Comparison of ENCODE assay signal across 20 mouse cellular contexts in genomic region chr6:148279240-148279639, GRCm38 (mm10).
DNase-seq lines count a peak whose midpoint lies in the region; ATAC-seq and TF ChIP-seq lines count a peak whose summit lies in the region.
"Had no signal": no experiment of that assay in that cellular context is flagged by ENCODE, and none has a peak within 500 bp of the region (broad histone marks: within the 10 kb centered on the region; RNA-seq: fewer than 3 reads in every experiment).

No protein-coding gene starts in this region.

- H3K27ac ChIP-seq in hindbrain, embryonic 13.5 days = 0 out of 2 replicates have a peak overlapping the region, but pooled peaks have one; percentile 5
- no peak overlapping the region for H3K27ac ChIP-seq in hindbrain, embryonic 12.5 days
- no peak overlapping the region for H3K27ac ChIP-seq in midbrain, embryonic 16.5 days (ENCODE audit: low read length)
- no peak overlapping the region for H3K27ac ChIP-seq in midbrain, embryonic 14.5 days (replicated peaks; ENCODE audit: low read depth, low read length)
- peak overlapping the region; percentile 8; the same call in 1 of the 2 replicates for H3K27ac ChIP-seq in neural tube, embryonic 14.5 days (ENCODE audit: low read depth, low read length)
- H3K27ac ChIP-seq: embryonic facial prominence, embryonic 10.5 days; forebrain, embryonic 13.5 days; gastrocnemius, adult 2 months; heart, embryonic 13.5 days had no signal

- H3K4me1 ChIP-seq in hindbrain, embryonic 13.5 days (replicated peaks) = peaks cover 4% of the 10 kb centered on the region; the same call in 1 of the 2 replicates
- 0 out of 2 replicates have a peak, but pooled peaks cover 3% of the 10 kb centered on the region for H3K4me1 ChIP-seq in hindbrain, embryonic 12.5 days
- no peaks in the 10 kb centered on the region for H3K4me1 ChIP-seq in midbrain, embryonic 16.5 days (ENCODE audit: control insufficient read depth, insufficient read depth, low read length)
- no peaks in the 10 kb centered on the region for H3K4me1 ChIP-seq in midbrain, embryonic 14.5 days (ENCODE audit: control insufficient read depth, insufficient read depth, low read length)
- no peaks in the 10 kb centered on the region for H3K4me1 ChIP-seq in neural tube, embryonic 14.5 days (ENCODE audit: control insufficient read depth, insufficient read depth, low read length)

- H3K4me2 ChIP-seq in hindbrain, embryonic 13.5 days = no peak overlapping the region
- no peak overlapping the region for H3K4me2 ChIP-seq in hindbrain, embryonic 12.5 days (replicated peaks)
- H3K4me2 ChIP-seq in midbrain, embryonic 16.5 days (ENCODE audit: low read length) = no peak overlapping the region
- H3K4me2 ChIP-seq in midbrain, embryonic 14.5 days (ENCODE audit: low read length) = no peak overlapping the region
- no peak overlapping the region for H3K4me2 ChIP-seq in neural tube, embryonic 14.5 days (ENCODE audit: low read depth, low read length)
- H3K4me2 ChIP-seq: forebrain, embryonic 13.5 days; heart, embryonic 13.5 days had no signal

- TF ChIP-seq POLR2A in brain, embryonic 14.5 days (IDR thresholded peaks at IDR 0.05; ENCODE audit: borderline replicate concordance, extremely low read depth, insufficient read depth, insufficient read length, poor library complexity, severe bottlenecking) = no peak

- no peak overlapping the region for H3K4me3 ChIP-seq in hindbrain, embryonic 13.5 days
- no peak overlapping the region for H3K4me3 ChIP-seq in hindbrain, embryonic 12.5 days
- no peak overlapping the region for H3K4me3 ChIP-seq in midbrain, embryonic 16.5 days (ENCODE audit: low read depth, low read length)
- H3K4me3 ChIP-seq in midbrain, embryonic 14.5 days (replicated peaks; ENCODE audit: low read depth, low read length) = no peak overlapping the region
- no peak overlapping the region for H3K4me3 ChIP-seq in neural tube, embryonic 14.5 days (ENCODE audit: low read depth, low read length)
- H3K4me3 ChIP-seq: embryonic facial prominence, embryonic 10.5 days; forebrain, embryonic 13.5 days; gastrocnemius, adult 2 months; heart, embryonic 13.5 days had no signal

- no peak for DNase-seq in midbrain, embryonic 14.5 days
- peak; percentile 32 for DNase-seq in brain, embryonic 14.5 days (ENCODE audit: low read depth)
- no peak for DNase-seq in adrenal gland, adult (ENCODE audit: inconsistent age in 2 of 2, low spot score in 1 of 2)
- DNase-seq: adrenal gland, postnatal 14 days; B cell, adult 2 months; cerebellum, adult 2 months; forebrain, postnatal 0 days; gastrocnemius, adult 2 months; gastrocnemius, postnatal 36 days; heart, adult 11 months; heart, postnatal 36 days had no signal

- H3K36me3 ChIP-seq in hindbrain, embryonic 13.5 days = 0 out of 2 replicates have a peak, but pooled peaks cover 3% of the 10 kb centered on the region
- no peaks in the 10 kb centered on the region for H3K36me3 ChIP-seq in hindbrain, embryonic 12.5 days
- no peaks in the 10 kb centered on the region for H3K36me3 ChIP-seq in midbrain, embryonic 16.5 days (ENCODE audit: control insufficient read depth, insufficient read depth, low read length)
- H3K36me3 ChIP-seq in midbrain, embryonic 14.5 days (ENCODE audit: control insufficient read depth, insufficient read depth, low read length) = no peaks in the 10 kb centered on the region
- H3K36me3 ChIP-seq in neural tube, embryonic 14.5 days (ENCODE audit: control insufficient read depth, insufficient read depth, low read length) = no peaks in the 10 kb centered on the region
- H3K36me3 ChIP-seq: embryonic facial prominence, embryonic 10.5 days; G1E had no signal

- no peak overlapping the region for H3K9ac ChIP-seq in hindbrain, embryonic 13.5 days
- no peak overlapping the region for H3K9ac ChIP-seq in hindbrain, embryonic 12.5 days
- H3K9ac ChIP-seq in midbrain, embryonic 16.5 days (ENCODE audit: low read depth, low read length) = no peak overlapping the region
- H3K9ac ChIP-seq in midbrain, embryonic 14.5 days (replicated peaks; ENCODE audit: low read length) = no peak overlapping the region
- no peak overlapping the region for H3K9ac ChIP-seq in neural tube, embryonic 14.5 days (replicated peaks; ENCODE audit: low read depth, low read length)
- H3K9ac ChIP-seq: forebrain, embryonic 13.5 days; forebrain, postnatal 0 days; heart, embryonic 13.5 days had no signal

- no peaks in the 10 kb centered on the region for H3K27me3 ChIP-seq in hindbrain, embryonic 13.5 days
- H3K27me3 ChIP-seq in hindbrain, embryonic 12.5 days = no peaks in the 10 kb centered on the region
- no peaks in the 10 kb centered on the region for H3K27me3 ChIP-seq in midbrain, embryonic 16.5 days (ENCODE audit: control insufficient read depth, insufficient read depth, low read depth, low read length)
- no peaks in the 10 kb centered on the region for H3K27me3 ChIP-seq in midbrain, embryonic 14.5 days (ENCODE audit: control insufficient read depth, insufficient read depth, low read length)
- H3K27me3 ChIP-seq in neural tube, embryonic 14.5 days (ENCODE audit: control insufficient read depth, insufficient read depth, low read length) = no peaks in the 10 kb centered on the region
- H3K27me3 ChIP-seq: forebrain, embryonic 13.5 days; heart, embryonic 13.5 days had no signal

- no peaks in the 10 kb centered on the region for H3K9me3 ChIP-seq in hindbrain, embryonic 13.5 days
- no peaks in the 10 kb centered on the region for H3K9me3 ChIP-seq in hindbrain, embryonic 12.5 days (replicated peaks)
- H3K9me3 ChIP-seq in midbrain, embryonic 16.5 days (replicated peaks; ENCODE audit: control insufficient read depth, low read length, poor library complexity, severe bottlenecking) = no peaks in the 10 kb centered on the region
- H3K9me3 ChIP-seq in midbrain, embryonic 14.5 days (ENCODE audit: control insufficient read depth, low read length) = no peaks in the 10 kb centered on the region
- no peaks in the 10 kb centered on the region for H3K9me3 ChIP-seq in neural tube, embryonic 14.5 days (ENCODE audit: control insufficient read depth, low read length)
- H3K9me3 ChIP-seq: embryonic facial prominence, embryonic 10.5 days; forebrain, embryonic 13.5 days; G1E; heart, embryonic 13.5 days had no signal

- ATAC-seq in hindbrain, embryonic 13.5 days (ENCODE audit: low FRiP score) = peak; percentile 38; the same call in 1 of the 2 replicates
- no peak for ATAC-seq in hindbrain, embryonic 12.5 days (ENCODE audit: low FRiP score)
- ATAC-seq in midbrain, embryonic 16.5 days = 0 out of 2 replicates have a peak, but pooled peaks have one; percentile 51
- ATAC-seq in midbrain, embryonic 14.5 days (ENCODE audit: low FRiP score, low TSS enrichment) = no peak
- ATAC-seq in neural tube, embryonic 14.5 days (ENCODE audit: low read depth) = peak; percentile 75; the same call in 1 of the 2 replicates
- ATAC-seq: CD4-positive, CD25-positive, alpha-beta regulatory T cell, adult 4 months; forebrain, embryonic 13.5 days; forebrain, postnatal 0 days had no signal

- no peak for TF ChIP-seq CTCF in brain, embryonic 14.5 days (IDR thresholded peaks at IDR 0.05; ENCODE audit: borderline replicate concordance, extremely low read depth, insufficient read depth, insufficient read length)

- WGBS in hindbrain, embryonic 13.5 days = 65% methylated on average over 6 of the region's 6 CpGs
- WGBS in hindbrain, embryonic 12.5 days = 76% methylated on average over 6 of the region's 6 CpGs
- WGBS in midbrain, embryonic 16.5 days = 54% methylated on average over 6 of the region's 6 CpGs
- 41% methylated on average over 6 of the region's 6 CpGs for WGBS in midbrain, embryonic 14.5 days
- WGBS in neural tube, embryonic 14.5 days = 39% methylated on average over 6 of the region's 6 CpGs

Comparison
In these comparisons a context has a peak if more than half of its experiments do, and no peak if none do; other contexts are left out.
1. ATAC-seq: peak in hindbrain, embryonic 13.5 days (single experiment), midbrain, embryonic 16.5 days (single experiment) and neural tube, embryonic 14.5 days (single experiment); none in hindbrain, embryonic 12.5 days (single experiment) and midbrain, embryonic 14.5 days (single experiment).
2. H3K27ac ChIP-seq: peak in hindbrain, embryonic 13.5 days (single experiment) and neural tube, embryonic 14.5 days (single experiment); none in hindbrain, embryonic 12.5 days (single experiment), midbrain, embryonic 16.5 days (single experiment) and midbrain, embryonic 14.5 days (single experiment).